Mouse (Mus musculus) hindbrain, embryonic 11.5 days (tissue): ENCODE data around the gene Fam172a. TPM values are rescaled to one million over a fixed set of nuclear protein-coding genes. Genes with fewer than 3 reads are reported as not detected.
"Not testable (repeated sequence)": the region's sequence is repeated elsewhere in the genome, so short reads cannot be mapped to it uniquely, and the experiment has no call there.

ENCODE experiments used
- ATAC-seq: fragments of 200-750 bp; cut with Nextera tagmentation; 2 replicates; pipeline ENCODE4 v1.8.0; 2017; ENCODE audit warnings: mild to moderate bottlenecking, moderate TSS enrichment, moderate library complexity; ENCODE audit not compliant: low FRiP score
- DNase-seq: peaks from one replicate; pipeline ENCODE4 v3.0.0-alpha.2; 2015; ENCODE audit warnings: low spot score
- H3K27ac ChIP-seq: fragments of 300-500 bp; sonication (generic); 2 replicates; pipeline ENCODE4 v1.5.1; 2014; ENCODE audit warnings: mild to moderate bottlenecking, low read depth, low read length
- H3K27me3 ChIP-seq: fragments of 300-500 bp; sonication (generic); 2 replicates; pipeline ENCODE4 v1.6.1; 2014; ENCODE audit warnings: mild to moderate bottlenecking, low read length, moderate library complexity, mixed read lengths; ENCODE audit not compliant: control insufficient read depth, insufficient read depth
- H3K36me3 ChIP-seq: fragments of 300-500 bp; sonication (generic); 2 replicates; pipeline ENCODE4 v1.6.1; 2014; ENCODE audit warnings: mild to moderate bottlenecking, low read length, moderate library complexity, mixed read lengths; ENCODE audit not compliant: control insufficient read depth, insufficient read depth
- H3K4me1 ChIP-seq: fragments of 300-500 bp; sonication (generic); replicated peaks from 2 replicates; pipeline ENCODE4 v1.6.1; 2014; ENCODE audit warnings: low read length, mixed read lengths; ENCODE audit not compliant: control insufficient read depth, insufficient read depth
- H3K4me2 ChIP-seq: fragments of 300-500 bp; sonication (generic); replicated peaks from 2 replicates; pipeline ENCODE4 v1.6.1; 2014; ENCODE audit warnings: mild to moderate bottlenecking, low read depth, low read length
- H3K4me3 ChIP-seq: fragments of 300-500 bp; sonication (generic); 2 replicates; pipeline ENCODE4 v1.5.1; 2014; ENCODE audit warnings: low read depth, low read length
- H3K9ac ChIP-seq: fragments of 300-500 bp; sonication (generic); 2 replicates; pipeline ENCODE4 v1.6.1; 2014; ENCODE audit warnings: low read depth, low read length
- H3K9me3 ChIP-seq: fragments of 300-500 bp; sonication (generic); 2 replicates; pipeline ENCODE4 v1.6.1; 2016; ENCODE audit warnings: low read length; ENCODE audit not compliant: control insufficient read depth
- WGBS: fragments of 180-500 bp; shearing (Covaris S2); extraction: QIAGEN DNeasy Blood & Tissue Kit; methylation state at CpG from one replicate; pipeline ENCODE4 v1.1.7; 2014; 5-methylcytosine and 5-hydroxymethylcytosine counted together
- polyA plus RNA-seq: library from polyadenylated mRNA; unstranded; fragments of >200 nt; fragmentation: Nextera tagmentation; extraction: Ambion mirVana; gene quantifications from 2 replicates; pipeline ENCODE4 v1.2.1, GENCODE M21; 2014

Gene Fam172a
- 45.3 and 45.7 TPM in 2 replicates for polyA plus RNA-seq

DNA sequence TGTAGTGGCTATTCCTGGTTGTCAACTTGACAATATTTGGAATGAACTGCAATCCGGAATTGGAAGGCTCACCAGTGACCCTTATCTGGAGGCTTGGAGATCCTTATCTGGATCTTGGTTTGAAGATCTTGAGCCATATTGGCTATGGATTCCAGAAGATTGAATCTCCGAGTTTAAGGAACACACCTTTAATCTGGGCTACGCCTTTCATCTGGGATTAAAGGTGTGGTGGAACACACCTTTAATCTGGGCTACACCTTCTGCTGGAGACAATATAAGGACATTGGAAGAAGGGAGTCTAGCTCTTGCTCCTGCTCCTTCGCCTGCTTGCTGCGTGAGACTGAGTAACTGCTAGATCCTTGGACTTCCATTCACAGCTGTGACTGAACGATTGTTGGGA lies at the start of gene Fam172a:
Fam172a (plus strand) TSS at position 301 of the 400 bp plus-strand sequence.
- not testable (repeated sequence) for H3K4me2 ChIP-seq, H3K27me3 ChIP-seq, H3K4me1 ChIP-seq, H3K36me3 ChIP-seq, DNase-seq, H3K27ac ChIP-seq, H3K9me3 ChIP-seq, ATAC-seq, H3K9ac ChIP-seq, H3K4me3 ChIP-seq
- no CpG with 5 or more reads among the region's 6 CpGs for WGBS

DNA sequence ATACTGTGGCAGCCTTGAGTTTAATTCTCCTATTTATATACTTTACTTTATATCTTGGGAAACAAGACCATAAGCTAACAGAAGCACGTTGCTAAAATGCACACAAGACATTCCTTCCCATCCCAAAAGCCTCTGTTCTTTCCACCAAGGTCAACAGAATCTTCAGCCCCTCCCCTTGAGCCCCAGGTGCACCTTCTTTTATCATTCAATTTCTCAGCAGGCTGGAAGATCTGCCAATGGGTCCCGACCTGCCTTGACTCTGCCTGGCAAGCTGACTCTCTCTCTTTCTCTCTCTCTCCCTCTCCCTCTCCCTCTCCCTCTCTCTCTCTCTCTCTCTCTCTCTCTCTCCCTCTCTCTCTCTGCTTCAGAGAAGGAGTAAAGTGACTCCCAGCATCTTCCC lies 13.2 kb upstream of the Fam172a start:
- Histone ChIP-seq H3K9me3 (no peaks in the 10 kb centered on the region), H3K27me3 (no peaks in the 10 kb centered on the region), H3K36me3 (no peaks in the 10 kb centered on the region), H3K9ac (no peak overlapping the region), H3K27ac (no peak overlapping the region), H3K4me3 (no peak overlapping the region), H3K4me1 (no peaks in the 10 kb centered on the region), H3K4me2 (no peak overlapping the region)
- no peak for DNase-seq
- WGBS = 33% methylated on average over 2 of the region's 2 CpGs
- ATAC-seq = no peak

DNA sequence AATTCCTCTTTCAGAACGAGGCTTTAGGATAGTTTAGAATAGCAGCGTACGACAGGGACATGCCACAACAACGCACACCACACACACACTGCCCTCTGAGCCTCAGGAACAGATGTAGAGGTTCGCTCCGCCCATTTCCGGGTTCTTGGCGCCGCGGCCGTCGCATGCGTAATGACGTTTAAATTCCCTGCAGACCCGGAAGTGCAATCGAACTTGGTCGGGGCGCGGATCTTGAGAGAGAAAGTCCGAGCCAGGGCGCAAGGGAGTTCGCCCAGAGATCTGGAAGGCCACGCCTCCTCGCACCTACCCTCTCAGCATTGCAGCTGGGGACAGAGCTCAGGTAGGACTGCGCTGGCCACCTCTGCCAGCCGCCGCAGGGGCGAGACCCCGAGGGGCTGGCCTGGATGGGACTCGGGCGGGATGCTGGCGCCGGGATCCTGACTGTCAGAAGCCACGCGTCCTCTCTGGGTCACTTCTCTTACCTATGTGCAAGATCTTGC lies 6.7 kb downstream of the Fam172a start:
- H3K4me2 ChIP-seq = peak overlapping the region; percentile 49
- H3K9me3 ChIP-seq = no peaks in the 10 kb centered on the region
- H3K27me3 ChIP-seq = no peaks in the 10 kb centered on the region
- peak; percentile 94 for DNase-seq
- no peaks in the 10 kb centered on the region for H3K36me3 ChIP-seq
- H3K27ac ChIP-seq = no peak overlapping the region
- H3K9ac ChIP-seq = peak overlapping the region; percentile 86
- H3K4me3 ChIP-seq = peak overlapping the region; percentile 97
- WGBS = under 1% methylated on average over 35 of the region's 35 CpGs
- peak; percentile 99 for ATAC-seq
- H3K4me1 ChIP-seq = peaks cover 3% of the 10 kb centered on the region; the same call in 1 of the 2 replicates

DNA sequence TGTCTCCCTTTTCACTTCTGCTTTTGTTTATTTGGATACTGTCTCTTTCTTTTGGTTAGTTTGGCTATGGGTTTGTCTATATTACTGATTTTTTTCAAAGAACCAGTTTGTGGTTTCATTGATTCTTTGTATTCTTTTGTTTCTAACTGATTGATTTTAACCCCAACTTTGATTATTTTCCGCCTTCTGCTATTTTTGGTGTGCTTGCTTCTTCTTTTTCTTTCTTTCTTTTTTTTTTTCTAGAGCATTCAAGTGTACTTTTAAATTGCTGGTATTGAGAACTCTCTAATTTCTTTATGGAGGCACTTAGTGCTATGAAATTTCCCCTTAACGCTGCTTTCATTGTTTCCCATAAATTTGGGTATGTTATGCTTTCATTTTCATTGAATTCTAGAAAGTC lies 15.7 kb downstream of the Fam172a start:
- H3K9me3 ChIP-seq = no peaks in the 10 kb centered on the region
- H3K4me2 ChIP-seq = no peak overlapping the region
- WGBS = 94% methylated on average over 2 of the region's 2 CpGs
- ATAC-seq (no peak), DNase-seq (no peak)
- no peak overlapping the region for H3K9ac ChIP-seq
- no peaks in the 10 kb centered on the region for H3K27me3 ChIP-seq
- no peaks in the 10 kb centered on the region for H3K36me3 ChIP-seq
- no peaks in the 10 kb centered on the region for H3K4me1 ChIP-seq
- no peak overlapping the region for H3K4me3 ChIP-seq
- no peak overlapping the region for H3K27ac ChIP-seq

DNA sequence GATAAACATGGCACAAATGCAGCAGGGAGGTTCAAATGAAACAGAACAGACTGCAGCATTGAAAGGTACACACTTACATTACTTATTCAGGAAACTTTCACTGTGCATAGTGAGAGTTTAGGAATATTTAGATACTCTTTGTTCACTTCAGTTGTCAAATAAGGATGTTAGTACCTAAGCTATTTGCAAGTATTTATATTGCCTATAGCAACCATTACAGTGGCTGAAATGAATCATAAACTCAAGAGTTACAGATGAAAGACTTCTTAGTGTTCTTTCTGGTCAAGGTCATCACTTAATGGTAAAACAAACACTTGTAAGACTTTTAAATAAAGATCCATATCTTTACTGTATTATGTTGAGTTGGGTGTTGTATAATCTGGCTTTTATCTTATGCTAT lies 41.0 kb downstream of the Fam172a start:
- no peak for ATAC-seq
- no peaks in the 10 kb centered on the region for H3K27me3 ChIP-seq
- no peak for DNase-seq
- no peaks in the 10 kb centered on the region for H3K36me3 ChIP-seq
- no peak overlapping the region for H3K4me2 ChIP-seq
- H3K27ac ChIP-seq = no peak overlapping the region
- H3K4me3 ChIP-seq = no peak overlapping the region
- no peak overlapping the region for H3K9ac ChIP-seq
- no peaks in the 10 kb centered on the region for H3K9me3 ChIP-seq
- no peaks in the 10 kb centered on the region for H3K4me1 ChIP-seq

DNA sequence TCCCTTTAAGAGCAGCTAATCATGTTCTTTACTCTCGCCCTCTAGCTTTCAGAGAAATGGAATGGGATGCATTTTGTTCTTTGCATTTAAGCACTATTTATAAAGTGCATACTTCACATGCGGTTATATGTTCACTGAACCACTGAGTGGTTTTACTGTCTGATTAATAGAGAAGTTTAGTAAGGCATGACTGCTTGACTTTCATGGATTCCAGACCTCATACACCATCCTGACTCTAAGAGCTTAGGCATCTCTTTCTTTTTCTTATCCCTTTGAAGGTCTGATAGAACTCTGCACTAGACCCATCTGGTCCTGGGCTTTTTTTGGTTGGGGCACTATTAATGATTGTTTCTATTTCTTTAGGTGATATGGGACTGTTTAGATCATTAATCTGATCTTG lies 75.8 kb downstream of the Fam172a start:
- H3K27me3 ChIP-seq = no peaks in the 10 kb centered on the region
- no peaks in the 10 kb centered on the region for H3K36me3 ChIP-seq
- H3K4me2 ChIP-seq = no peak overlapping the region
- WGBS = 91% methylated on average over 2 of the region's 2 CpGs
- no peak overlapping the region for H3K27ac ChIP-seq
- ATAC-seq (no peak), DNase-seq (no peak)
- no peaks in the 10 kb centered on the region for H3K4me1 ChIP-seq
- H3K9ac ChIP-seq = no peak overlapping the region
- no peaks in the 10 kb centered on the region for H3K9me3 ChIP-seq
- H3K4me3 ChIP-seq = no peak overlapping the region

DNA sequence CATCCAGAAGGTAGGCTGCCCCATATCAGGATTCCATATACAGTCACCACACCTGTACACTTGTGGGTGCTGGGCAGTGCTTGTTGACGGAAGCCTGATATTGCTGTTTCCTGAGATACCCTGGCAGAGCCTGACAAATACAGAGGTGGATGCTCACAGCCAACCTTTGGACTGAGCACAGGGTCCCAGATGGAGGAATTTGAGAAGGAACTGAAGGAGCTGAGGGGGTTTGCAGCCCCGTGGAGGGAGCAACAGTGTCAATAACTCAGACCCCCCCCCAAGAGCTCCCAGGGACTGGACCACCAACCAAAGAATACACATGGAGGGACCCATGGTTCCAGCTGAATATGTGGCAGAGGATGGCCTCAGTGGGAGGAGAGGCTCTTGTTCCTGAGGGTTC lies 105.5 kb downstream of the Fam172a start:
- H3K9me3 ChIP-seq, DNase-seq, H3K4me2 ChIP-seq, H3K9ac ChIP-seq, ATAC-seq, H3K36me3 ChIP-seq, H3K27ac ChIP-seq, H3K27me3 ChIP-seq, H3K4me3 ChIP-seq, H3K4me1 ChIP-seq: not testable (repeated sequence)
- 93% methylated on average over 2 of the region's 2 CpGs for WGBS

DNA sequence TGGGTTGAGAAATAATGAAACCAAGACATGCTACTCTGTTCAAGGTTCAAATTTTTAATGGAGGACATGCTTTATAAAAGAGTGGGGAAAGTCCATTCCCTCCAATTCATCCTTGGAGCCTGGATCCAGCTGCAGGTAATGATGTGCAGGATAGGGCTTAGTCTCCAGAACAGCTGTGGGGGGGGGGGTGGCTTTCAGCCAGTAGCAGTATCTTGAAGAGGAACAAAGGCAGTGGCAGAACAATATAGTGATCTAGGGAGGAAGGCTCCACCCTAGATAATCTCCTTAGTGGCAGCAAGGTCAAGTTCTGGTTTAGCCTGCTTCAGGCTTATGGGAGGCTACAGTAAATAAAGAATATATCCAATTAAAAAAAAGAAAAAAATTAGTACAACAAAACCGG lies 108.6 kb downstream of the Fam172a start:
- Histone ChIP-seq H3K27me3 (no peaks in the 10 kb centered on the region), H3K4me3 (no peak overlapping the region), H3K4me1 (no peaks in the 10 kb centered on the region), H3K36me3 (0 out of 2 replicates have a peak, but pooled peaks cover 2% of the 10 kb centered on the region), H3K4me2 (no peak overlapping the region), H3K27ac (no peak overlapping the region), H3K9me3 (no peaks in the 10 kb centered on the region), H3K9ac (no peak overlapping the region)
- 93% methylated on average over 1 of the region's 1 CpGs for WGBS
- ATAC-seq (no peak), DNase-seq (no peak)

DNA sequence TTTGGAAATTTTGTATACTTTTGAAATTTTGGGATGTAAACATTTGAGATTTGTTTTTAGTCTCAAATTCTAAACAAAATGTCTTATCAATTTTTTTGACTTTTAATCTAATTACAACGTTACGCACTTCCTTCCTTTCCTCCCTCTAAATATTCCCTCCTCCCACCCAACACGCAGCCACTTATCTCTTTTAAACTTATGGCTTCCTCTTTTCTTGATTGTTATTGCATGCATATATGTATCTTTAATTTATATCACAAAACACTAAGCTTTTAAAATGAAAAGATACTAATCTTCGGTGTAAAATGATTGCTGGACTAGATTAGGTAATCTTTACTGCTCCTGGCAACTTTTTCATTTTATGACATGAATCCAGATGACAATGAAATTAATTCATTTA lies 124.3 kb downstream of the Fam172a start:
- Histone ChIP-seq H3K4me2 (no peak overlapping the region), H3K4me3 (no peak overlapping the region), H3K27ac (no peak overlapping the region), H3K36me3 (no peaks in the 10 kb centered on the region), H3K4me1 (no peaks in the 10 kb centered on the region), H3K27me3 (no peaks in the 10 kb centered on the region), H3K9me3 (no peaks in the 10 kb centered on the region), H3K9ac (no peak overlapping the region)
- ATAC-seq (no peak), DNase-seq (no peak)
- 96% methylated on average over 4 of the region's 4 CpGs for WGBS
